In the genomic region with DNA sequence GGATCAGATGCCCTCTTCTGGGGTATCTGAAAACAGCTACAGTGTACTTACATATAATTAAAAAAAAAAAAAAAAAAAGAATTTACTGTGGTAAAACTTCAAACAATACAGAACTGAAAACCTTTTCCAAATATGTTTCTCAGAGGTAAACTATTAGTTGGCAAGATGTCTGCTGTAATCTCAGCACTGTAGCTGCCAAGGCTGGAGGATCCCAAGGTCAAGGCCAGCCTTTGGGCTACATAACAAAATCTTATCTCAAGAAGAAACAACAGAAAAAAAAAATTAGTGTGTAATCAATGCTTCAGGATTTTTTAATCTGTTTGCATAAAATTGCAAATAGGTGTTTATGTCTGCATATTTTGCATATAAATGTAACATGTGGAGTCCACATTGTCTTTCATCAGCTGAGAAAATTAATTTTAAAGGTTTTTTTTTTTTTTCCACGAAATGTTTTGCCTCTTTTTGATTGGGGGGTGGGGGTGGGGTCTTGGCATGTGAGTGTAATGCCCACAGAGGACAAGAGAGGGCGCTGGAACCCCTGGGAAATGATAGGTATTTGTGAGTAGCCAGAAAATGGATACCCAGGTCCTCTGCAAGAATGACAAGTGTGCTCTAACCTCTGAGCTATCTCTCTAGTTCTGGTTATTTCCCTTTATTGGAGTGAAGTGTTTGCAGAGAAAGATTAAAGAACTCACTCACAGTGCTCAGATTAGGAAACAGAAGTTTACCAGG, we compare ENCODE assay signal across 14 mouse cellular contexts. TPM values are rescaled to one million over a fixed set of nuclear protein-coding genes. Genes with fewer than 3 reads are reported as not detected.
DNase-seq lines count a peak whose midpoint lies in the region; ATAC-seq and TF ChIP-seq lines count a peak whose summit lies in the region.
"Had no signal": no experiment of that assay in that cellular context is flagged by ENCODE, and none has a peak within 500 bp of the region (broad histone marks: within the 10 kb centered on the region; RNA-seq: fewer than 3 reads in every experiment).

No protein-coding gene starts in this region.

- no peak for TF ChIP-seq EP300 in stomach, postnatal 0 days (optimal IDR thresholded peaks at IDR 0.05)

- no peaks in the 10 kb centered on the region for H3K9me3 ChIP-seq in kidney, postnatal 0 days (replicated peaks; ENCODE audit: low read length)
- no peaks in the 10 kb centered on the region for H3K9me3 ChIP-seq in kidney, embryonic 16.5 days (ENCODE audit: low read length)
- H3K9me3 ChIP-seq in stomach, postnatal 0 days (ENCODE audit: control insufficient read depth, low read length), result no peaks in the 10 kb centered on the region
- H3K9me3 ChIP-seq in forebrain, embryonic 15.5 days, result no peaks in the 10 kb centered on the region
- H3K9me3 ChIP-seq: heart, embryonic 13.5 days; limb, embryonic 15.5 days; midbrain, embryonic 10.5 days; neural tube, embryonic 15.5 days had no signal

- DNase-seq in kidney, postnatal 0 days (ENCODE audit: low spot score), result no peak
- peak; percentile 29 for DNase-seq in testis, postnatal 14 days (ENCODE audit: low spot score)
- DNase-seq in testis, postnatal 10 days (ENCODE audit: low spot score), result no peak
- DNase-seq in R1 (ENCODE audit: low read depth, low spot score), result peak; percentile 61
- DNase-seq in stomach, postnatal 0 days (ENCODE audit: low spot score), result no peak
- DNase-seq: cerebellum, adult 9-11 months; thymus, adult 18-20 months had no signal

- H3K27ac ChIP-seq in kidney, postnatal 0 days, result no peak overlapping the region
- no peak overlapping the region for H3K27ac ChIP-seq in kidney, embryonic 16.5 days (ENCODE audit: low read length)
- H3K27ac ChIP-seq in stomach, postnatal 0 days (replicated peaks), result no peak overlapping the region
- no peak overlapping the region for H3K27ac ChIP-seq in forebrain, embryonic 15.5 days (replicated peaks)
- H3K27ac ChIP-seq: heart, embryonic 13.5 days; limb, embryonic 15.5 days; midbrain, embryonic 10.5 days; neural tube, embryonic 15.5 days had no signal

- no peaks in the 10 kb centered on the region for H3K4me1 ChIP-seq in kidney, postnatal 0 days (replicated peaks; ENCODE audit: insufficient read depth, low read length)
- no peaks in the 10 kb centered on the region for H3K4me1 ChIP-seq in kidney, embryonic 16.5 days (ENCODE audit: insufficient read depth, low read length)
- no peaks in the 10 kb centered on the region for H3K4me1 ChIP-seq in stomach, postnatal 0 days (replicated peaks; ENCODE audit: control insufficient read depth, insufficient read depth)
- no peaks in the 10 kb centered on the region for H3K4me1 ChIP-seq in forebrain, embryonic 15.5 days
- H3K4me1 ChIP-seq: heart, embryonic 13.5 days; limb, embryonic 15.5 days; midbrain, embryonic 10.5 days; neural tube, embryonic 15.5 days had no signal

- WGBS in kidney, postnatal 0 days, result 55% methylated on average over 2 of the region's 2 CpGs
- 53% methylated on average over 2 of the region's 2 CpGs for WGBS in kidney, embryonic 16.5 days
- WGBS in stomach, postnatal 0 days, result 50% methylated on average over 2 of the region's 2 CpGs
- WGBS in forebrain, embryonic 15.5 days, result 49% methylated on average over 2 of the region's 2 CpGs

- ATAC-seq in kidney, postnatal 0 days (replicated peaks; ENCODE audit: low FRiP score, low read depth), result no peak
- ATAC-seq in kidney, embryonic 16.5 days (ENCODE audit: low FRiP score, low TSS enrichment), result no peak
- no peak for ATAC-seq in stomach, postnatal 0 days (ENCODE audit: low FRiP score, low TSS enrichment)
- no peak for ATAC-seq in forebrain, embryonic 15.5 days (replicated peaks)

- no peak overlapping the region for H3K4me3 ChIP-seq in kidney, postnatal 0 days (replicated peaks; ENCODE audit: low read depth, low read length)
- no peak overlapping the region for H3K4me3 ChIP-seq in kidney, embryonic 16.5 days (ENCODE audit: low read length)
- H3K4me3 ChIP-seq in stomach, postnatal 0 days (ENCODE audit: low read depth, low read length), result no peak overlapping the region
- H3K4me3 ChIP-seq in forebrain, embryonic 15.5 days, result no peak overlapping the region
- H3K4me3 ChIP-seq: heart, embryonic 13.5 days; limb, embryonic 15.5 days; midbrain, embryonic 10.5 days; neural tube, embryonic 15.5 days had no signal

- H3K9ac ChIP-seq in kidney, postnatal 0 days (ENCODE audit: low read depth, low read length), result no peak overlapping the region
- H3K9ac ChIP-seq in kidney, embryonic 16.5 days (replicated peaks; ENCODE audit: low read length), result no peak overlapping the region
- H3K9ac ChIP-seq in stomach, postnatal 0 days (ENCODE audit: low read length), result no peak overlapping the region
- H3K9ac ChIP-seq in forebrain, embryonic 15.5 days (replicated peaks), result no peak overlapping the region
- H3K9ac ChIP-seq: heart, embryonic 13.5 days; limb, embryonic 15.5 days; neural tube, embryonic 15.5 days had no signal

- peak; percentile 41 for TF ChIP-seq CTCF in kidney, postnatal 0 days (IDR thresholded peaks at IDR 0.05; ENCODE audit: low read depth)
- peak; percentile 47 for TF ChIP-seq CTCF in stomach, postnatal 0 days (IDR thresholded peaks at IDR 0.05; ENCODE audit: low read depth)

- no peaks in the 10 kb centered on the region for H3K27me3 ChIP-seq in kidney, postnatal 0 days (ENCODE audit: insufficient read depth, low read length)
- no peaks in the 10 kb centered on the region for H3K27me3 ChIP-seq in kidney, embryonic 16.5 days (ENCODE audit: insufficient read depth, low read length)
- no peaks in the 10 kb centered on the region for H3K27me3 ChIP-seq in stomach, postnatal 0 days (ENCODE audit: control insufficient read depth, insufficient read depth, low read length)
- no peaks in the 10 kb centered on the region for H3K27me3 ChIP-seq in forebrain, embryonic 15.5 days
- H3K27me3 ChIP-seq: heart, embryonic 13.5 days; limb, embryonic 15.5 days; neural tube, embryonic 15.5 days had no signal

- peaks cover 87% of the 10 kb centered on the region for H3K36me3 ChIP-seq in kidney, postnatal 0 days (ENCODE audit: insufficient read depth, low read length)
- peaks cover 93% of the 10 kb centered on the region for H3K36me3 ChIP-seq in kidney, embryonic 16.5 days (ENCODE audit: insufficient read depth, low read length)
- H3K36me3 ChIP-seq in stomach, postnatal 0 days (ENCODE audit: control insufficient read depth, insufficient read depth, low read length), result peaks cover 49% of the 10 kb centered on the region
- H3K36me3 ChIP-seq in forebrain, embryonic 15.5 days, result peaks cover 97% of the 10 kb centered on the region

- H3K4me2 ChIP-seq in kidney, postnatal 0 days (ENCODE audit: low read length), result no peak overlapping the region
- H3K4me2 ChIP-seq in kidney, embryonic 16.5 days (replicated peaks; ENCODE audit: low read depth, low read length), result no peak overlapping the region
- H3K4me2 ChIP-seq in stomach, postnatal 0 days (replicated peaks; ENCODE audit: low read depth), result no peak overlapping the region
- H3K4me2 ChIP-seq in forebrain, embryonic 15.5 days (replicated peaks), result no peak overlapping the region
- H3K4me2 ChIP-seq: heart, embryonic 13.5 days; limb, embryonic 15.5 days; neural tube, embryonic 15.5 days had no signal

RNA-seq across cellular contexts. Expression of a gene that starts 11.2 kb away (rescaled TPM):
- polyA plus RNA-seq in kidney, postnatal 0 days (2015; fragmentation: Nextera tagmentation; extraction: Ambion mirVana), result 39.6 and 42.2 TPM in 2 replicates
- 57.7 and 66.3 TPM in 2 replicates for polyA plus RNA-seq in kidney, embryonic 16.5 days (2015; fragmentation: Nextera tagmentation; extraction: Ambion mirVana)
- polyA plus RNA-seq in stomach, postnatal 0 days (2015; fragmentation: Nextera tagmentation; extraction: Ambion mirVana), result 27.4 and 28.8 TPM in 2 replicates
- 68.8 and 69.6 TPM in 2 replicates for polyA plus RNA-seq in forebrain, embryonic 15.5 days (2015; fragmentation: Nextera tagmentation; extraction: Ambion mirVana)

RNA-seq across cellular contexts. Expression of a gene that starts 12.0 kb away (rescaled TPM):
- polyA plus RNA-seq in kidney, postnatal 0 days (2015; fragmentation: Nextera tagmentation; extraction: Ambion mirVana), result 29.8 and 37.6 TPM in 2 replicates
- polyA plus RNA-seq in kidney, embryonic 16.5 days (2015; fragmentation: Nextera tagmentation; extraction: Ambion mirVana), result 19.1 TPM in 2 replicates
- 8.6 and 10.0 TPM in 2 replicates for polyA plus RNA-seq in stomach, postnatal 0 days (2015; fragmentation: Nextera tagmentation; extraction: Ambion mirVana)
- not detected in 2 replicates for polyA plus RNA-seq in forebrain, embryonic 15.5 days (2015; fragmentation: Nextera tagmentation; extraction: Ambion mirVana)
- polyA plus RNA-seq: neural tube, embryonic 15.5 days had no signal

RNA-seq across cellular contexts. Expression of a gene that starts 12.6 kb away (rescaled TPM):
- 4.4 and 4.8 TPM in 2 replicates for polyA plus RNA-seq in kidney, postnatal 0 days (2015; fragmentation: Nextera tagmentation; extraction: Ambion mirVana)
- polyA plus RNA-seq in kidney, embryonic 16.5 days (2015; fragmentation: Nextera tagmentation; extraction: Ambion mirVana), result 6.2 and 6.8 TPM in 2 replicates
- polyA plus RNA-seq in stomach, postnatal 0 days (2015; fragmentation: Nextera tagmentation; extraction: Ambion mirVana), result 4.1 and 4.8 TPM in 2 replicates
- polyA plus RNA-seq in forebrain, embryonic 15.5 days (2015; fragmentation: Nextera tagmentation; extraction: Ambion mirVana), result 8.2 and 8.9 TPM in 2 replicates

RNA-seq across cellular contexts. Expression of a gene that starts 46.6 kb away (rescaled TPM):
- 13.3 and 13.7 TPM in 2 replicates for polyA plus RNA-seq in kidney, postnatal 0 days (2015; fragmentation: Nextera tagmentation; extraction: Ambion mirVana)
- 15.0 and 15.1 TPM in 2 replicates for polyA plus RNA-seq in kidney, embryonic 16.5 days (2015; fragmentation: Nextera tagmentation; extraction: Ambion mirVana)
- polyA plus RNA-seq in stomach, postnatal 0 days (2015; fragmentation: Nextera tagmentation; extraction: Ambion mirVana), result 6.2 and 7.5 TPM in 2 replicates
- 13.0 and 13.5 TPM in 2 replicates for polyA plus RNA-seq in forebrain, embryonic 15.5 days (2015; fragmentation: Nextera tagmentation; extraction: Ambion mirVana)

RNA-seq across cellular contexts. Expression of a gene that starts 48.1 kb away (rescaled TPM):
- polyA plus RNA-seq in kidney, postnatal 0 days (2015; fragmentation: Nextera tagmentation; extraction: Ambion mirVana), result 76.6 and 89.9 TPM in 2 replicates
- polyA plus RNA-seq in kidney, embryonic 16.5 days (2015; fragmentation: Nextera tagmentation; extraction: Ambion mirVana), result 87.0 and 94.7 TPM in 2 replicates
- not detected in 2 replicates for polyA plus RNA-seq in stomach, postnatal 0 days (2015; fragmentation: Nextera tagmentation; extraction: Ambion mirVana)
- polyA plus RNA-seq in forebrain, embryonic 15.5 days (2015; fragmentation: Nextera tagmentation; extraction: Ambion mirVana), result 0.60 and 0.79 TPM in 2 replicates
- polyA plus RNA-seq: heart, embryonic 13.5 days; limb, embryonic 15.5 days; small intestine, adult 2 months had no signal

Comparison
In these comparisons a context has a peak if more than half of its experiments do, and no peak if none do; other contexts are left out.
1. DNase-seq: peak in testis, postnatal 14 days (single experiment) and R1 (single experiment); none in kidney, postnatal 0 days (single experiment), testis, postnatal 10 days (single experiment) and stomach, postnatal 0 days (single experiment).